Mouse (Mus musculus): ENCODE data around the gene Xntrpc.
A peak's percentile ranks its signal among the peaks of the same experiment; 100 is the strongest.
"Not testable (repeated sequence)": the region's sequence is repeated elsewhere in the genome, so short reads cannot be mapped to it uniquely, and the experiment has no call there.

- peak; percentile 28 for TF ChIP-seq CTCF (IDR thresholded peaks at IDR 0.05; ENCODE audit: low read depth)
- not testable (repeated sequence) for TF ChIP-seq EP300 (IDR thresholded peaks at IDR 0.05; ENCODE audit: low read depth)
These were observed 17.0 kb upstream of the Xntrpc start for GRCm38 (mm10) chr7:102048524-102048923.
